Mouse (Mus musculus): ENCODE results near the gene Ppp2r3c. TPM values are rescaled to one million over a fixed set of nuclear protein-coding genes. Genes with fewer than 3 reads are reported as not detected.
"Not testable (repeated sequence)": the region's sequence is repeated elsewhere in the genome, so short reads cannot be mapped to it uniquely, and the experiment has no call there.

Ppp2r3c gene
- polyA plus RNA-seq, 1 experiment: 19.7 TPM

DNA sequence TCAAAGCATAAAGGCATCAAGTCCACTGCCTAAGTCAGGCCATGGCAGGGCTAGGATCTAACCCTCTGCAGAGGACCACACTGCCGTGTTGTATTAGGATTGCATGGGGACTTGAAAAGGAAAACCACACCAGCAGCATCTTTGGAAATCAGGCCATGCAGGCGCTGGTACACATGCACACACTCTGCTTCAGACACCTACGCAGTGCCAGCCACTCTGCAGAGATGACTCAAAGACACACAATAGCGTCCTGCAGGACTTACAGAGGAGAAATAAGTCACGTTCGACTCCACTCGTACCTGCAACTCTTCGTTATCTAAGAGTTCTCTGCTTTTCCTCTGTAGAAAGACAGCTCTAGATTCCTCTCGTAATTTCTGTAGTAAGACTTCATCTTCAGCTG lies 4.7 kb downstream of the Ppp2r3c start:
- peaks cover 21% of the 10 kb centered on the region for H3K4me1 ChIP-seq (ENCODE audit: control insufficient read depth, insufficient read depth, low read length)
- no peak overlapping the region for H3K4me3 ChIP-seq (ENCODE audit: insufficient read depth, low read length)
- TF ChIP-seq POLR2A (IDR thresholded peaks at IDR 0.05; ENCODE audit: borderline replicate concordance, low read depth, low read length): no peak
- no peak overlapping the region for H3K27ac ChIP-seq (ENCODE audit: insufficient read depth, low read depth, low read length)

DNA sequence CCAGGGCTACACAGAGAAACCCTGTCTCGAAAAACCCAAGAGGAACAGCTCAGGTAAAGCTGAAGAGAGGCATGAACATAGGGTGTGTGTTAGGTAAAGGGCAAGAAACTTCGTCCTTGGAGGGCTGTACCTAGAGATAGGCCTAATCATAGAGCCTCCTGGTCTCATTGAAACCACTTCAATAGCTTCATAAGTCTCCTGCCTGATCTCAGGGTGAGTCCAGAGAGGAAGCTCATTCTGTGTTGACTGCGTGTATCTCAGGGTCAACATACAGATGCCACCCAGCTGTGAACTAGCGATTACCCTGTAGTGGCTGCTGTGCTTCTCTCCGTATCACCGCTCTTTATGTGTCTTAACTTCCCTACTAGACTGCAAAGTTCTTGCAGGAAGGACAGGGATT lies 25.2 kb downstream of the Ppp2r3c start:
- not testable (repeated sequence) for H3K4me1 ChIP-seq (ENCODE audit: control insufficient read depth, insufficient read depth, low read length); H3K27ac ChIP-seq (ENCODE audit: insufficient read depth, low read depth, low read length); H3K4me3 ChIP-seq (ENCODE audit: insufficient read depth, low read length)

DNA sequence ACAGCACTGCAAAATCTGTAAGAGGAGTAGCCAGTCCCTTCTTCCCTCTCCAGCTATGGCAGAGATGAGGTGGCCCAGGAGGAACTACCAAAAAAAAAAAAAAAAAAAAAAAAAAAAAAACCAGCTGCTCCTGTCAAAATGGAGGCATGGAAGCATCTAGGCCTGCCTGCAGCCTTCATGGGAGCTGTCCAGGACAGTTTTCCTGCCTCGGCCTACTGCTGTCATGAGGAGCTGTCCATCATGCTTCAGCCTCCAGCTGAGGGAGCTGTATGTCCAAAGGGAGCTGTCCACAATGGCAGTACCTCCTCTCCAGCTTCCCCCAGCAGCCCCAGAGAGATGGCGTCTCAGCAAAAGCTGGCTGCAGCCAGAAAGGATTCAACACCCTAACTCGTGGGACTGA lies 30.6 kb downstream of the Ppp2r3c start:
- Histone ChIP-seq H3K27ac (ENCODE audit: insufficient read depth, low read depth, low read length) (no peak overlapping the region), H3K4me3 (ENCODE audit: insufficient read depth, low read length) (no peak overlapping the region), H3K4me1 (ENCODE audit: control insufficient read depth, insufficient read depth, low read length) (no peaks in the 10 kb centered on the region)
- TF ChIP-seq CTCF (IDR thresholded peaks at IDR 0.05; ENCODE audit: low read depth, low read length) (no peak), POLR2A (IDR thresholded peaks at IDR 0.05; ENCODE audit: borderline replicate concordance, low read depth, low read length) (no peak)

DNA sequence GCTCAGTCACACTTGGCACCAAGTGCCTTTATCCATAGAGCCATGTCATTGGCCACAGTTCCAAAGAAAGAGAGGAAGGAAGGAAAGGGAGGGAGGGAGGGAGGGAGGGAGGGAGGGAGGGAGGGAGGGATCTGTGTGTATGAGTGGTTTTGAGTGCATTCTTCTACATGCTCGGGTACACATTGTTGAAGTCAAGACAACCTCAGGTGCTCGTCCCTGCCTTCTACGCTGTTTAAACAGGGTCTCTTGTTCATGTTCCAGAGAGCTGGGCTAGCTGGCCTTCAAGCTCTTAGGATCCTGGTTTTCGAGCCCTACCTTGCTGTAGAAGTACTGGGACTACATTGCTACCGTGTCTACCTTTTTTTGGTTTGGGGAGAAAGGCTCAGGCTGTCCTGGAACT lies 39.4 kb downstream of the Ppp2r3c start:
- H3K4me1 ChIP-seq (ENCODE audit: control insufficient read depth, insufficient read depth, low read length); H3K4me3 ChIP-seq (ENCODE audit: insufficient read depth, low read length); H3K27ac ChIP-seq (ENCODE audit: insufficient read depth, low read depth, low read length): not testable (repeated sequence)

DNA sequence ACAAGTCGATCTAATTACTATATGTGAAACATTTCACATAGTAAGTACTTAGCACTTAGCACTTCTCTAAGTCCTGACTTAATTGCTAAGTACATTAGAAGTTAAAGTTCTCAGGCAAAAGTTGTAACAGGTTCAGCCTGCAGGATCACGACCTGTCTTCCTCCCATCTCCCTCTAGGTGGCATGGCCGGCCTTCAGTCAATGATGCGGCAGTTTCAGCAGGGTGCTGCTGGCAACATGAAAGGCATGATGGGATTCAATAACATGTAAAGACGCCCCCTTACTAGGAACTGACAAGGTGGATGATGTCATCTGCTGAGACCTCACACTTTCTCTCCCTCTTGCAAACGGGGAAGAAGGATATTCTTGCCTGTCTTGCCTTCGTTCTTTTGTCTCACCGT lies 40.8 kb downstream of the Ppp2r3c start:
- H3K4me3 ChIP-seq (ENCODE audit: insufficient read depth, low read length); H3K27ac ChIP-seq (ENCODE audit: insufficient read depth, low read depth, low read length); H3K4me1 ChIP-seq (ENCODE audit: control insufficient read depth, insufficient read depth, low read length): not testable (repeated sequence)

DNA sequence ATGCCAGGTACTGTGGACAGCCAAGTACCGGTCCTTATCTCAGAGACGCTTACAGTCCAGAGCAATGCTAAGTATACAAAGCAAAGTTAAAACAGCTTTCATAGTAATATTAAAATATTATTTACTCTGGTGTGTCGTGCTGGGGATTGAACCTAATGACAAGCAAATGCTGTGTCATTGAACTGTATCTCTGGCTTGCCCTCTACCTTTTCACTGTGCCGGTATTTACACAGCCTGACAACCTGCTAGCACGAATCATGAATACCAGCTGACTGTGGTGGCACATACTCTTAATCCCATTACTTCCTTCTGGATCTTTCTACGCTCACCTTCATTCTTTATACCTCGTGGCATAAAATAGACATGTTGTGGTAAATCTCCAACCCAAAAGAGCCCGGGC lies 60.6 kb downstream of the Ppp2r3c start:
- not testable (repeated sequence) for H3K4me1 ChIP-seq (ENCODE audit: control insufficient read depth, insufficient read depth, low read length); H3K4me3 ChIP-seq (ENCODE audit: insufficient read depth, low read length); H3K27ac ChIP-seq (ENCODE audit: insufficient read depth, low read depth, low read length)

DNA sequence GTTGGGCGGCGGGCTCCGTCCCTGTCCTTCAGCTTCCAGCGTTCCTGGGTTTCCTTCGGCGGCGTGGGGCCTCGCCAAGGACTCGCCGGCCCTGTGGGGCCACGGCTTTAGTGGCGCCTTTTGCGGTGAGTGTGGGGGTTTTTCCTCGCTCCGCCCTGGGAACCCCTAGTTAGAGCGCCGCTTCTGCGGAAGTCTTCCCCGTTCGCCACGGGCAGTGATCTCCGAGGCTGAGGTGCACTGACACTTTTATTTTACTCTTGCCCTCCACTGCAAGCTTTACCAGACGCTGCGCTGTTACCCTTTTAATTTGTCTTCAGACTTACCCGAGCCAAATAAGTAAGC lies 72.3 kb downstream of the Ppp2r3c start:
- peak overlapping the region; percentile 42 for H3K4me3 ChIP-seq (ENCODE audit: insufficient read depth, low read length)
- not testable (repeated sequence) for H3K27ac ChIP-seq (ENCODE audit: insufficient read depth, low read depth, low read length); H3K4me1 ChIP-seq (ENCODE audit: control insufficient read depth, insufficient read depth, low read length)

DNA sequence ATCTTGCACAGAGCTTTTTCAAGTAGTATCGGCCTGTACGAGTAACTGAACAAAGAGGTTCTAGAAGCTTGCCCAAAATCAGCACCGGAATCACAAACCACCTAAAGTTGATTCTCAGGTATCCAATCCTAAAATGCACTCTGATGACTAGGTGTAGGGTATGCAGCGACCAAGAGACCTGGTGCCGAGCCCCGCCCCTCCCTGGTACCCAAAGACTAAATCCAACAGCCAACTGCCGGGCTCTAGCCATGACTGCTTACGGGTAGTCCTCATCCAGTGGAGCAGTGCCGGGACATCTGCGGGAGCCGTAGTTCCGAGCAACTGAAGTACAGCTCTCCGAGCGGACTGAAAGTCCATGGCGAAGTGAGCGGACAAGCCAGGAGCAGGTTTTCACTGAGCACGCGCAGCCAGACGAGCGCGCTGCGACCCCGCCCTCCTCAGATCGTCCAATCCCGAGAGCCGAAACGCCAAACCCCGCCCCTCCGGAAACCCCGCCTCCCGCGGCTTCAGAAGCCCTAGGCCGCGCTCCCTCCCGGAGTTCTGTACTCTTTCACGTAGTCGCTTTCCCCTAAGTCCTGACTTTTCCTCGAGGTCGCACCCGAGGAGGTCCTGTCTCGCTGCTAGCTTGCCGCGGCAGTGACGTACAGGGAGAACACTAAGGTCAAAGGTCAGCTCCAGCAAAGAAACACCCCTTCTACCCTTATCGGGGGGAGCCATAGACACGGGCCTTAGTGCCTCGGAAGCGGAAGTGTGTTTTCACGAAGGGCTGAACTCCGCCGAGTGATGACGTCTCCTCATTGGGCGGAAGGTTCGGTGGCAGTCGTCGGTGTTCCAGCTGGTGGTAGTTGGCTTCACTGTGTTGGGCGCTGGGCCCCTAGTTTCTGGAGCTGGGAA lies 72.9 kb downstream of the Ppp2r3c start, which contains the start of gene Srp54c:
TSS of gene Srp54c (plus strand) at position 543 of the 894 bp plus-strand sequence.
- peak within 1 kb of the TSS; percentile 42 for H3K4me3 ChIP-seq (ENCODE audit: insufficient read depth, low read length)
- not testable (repeated sequence) for H3K4me1 ChIP-seq (ENCODE audit: control insufficient read depth, insufficient read depth, low read length); H3K27ac ChIP-seq (ENCODE audit: insufficient read depth, low read depth, low read length)

Other genes with a start within 250 kb of the Ppp2r3c start
- 9.7 and 12.8 TPM in 2 replicates for gene 2700097O09Rik, start 222.9 kb downstream of the Ppp2r3c start, polyA plus RNA-seq (2012; ENCODE audit: insufficient read depth, insufficient read length, missing spikeins)
- gene Srp54a, start 222.7 kb downstream of the Ppp2r3c start, polyA plus RNA-seq (2012; ENCODE audit: insufficient read depth, insufficient read length, missing spikeins): 72.5 and 74.7 TPM in 2 replicates
- gene Fam177a, start 178.5 kb downstream of the Ppp2r3c start, polyA plus RNA-seq (2012; ENCODE audit: insufficient read depth, insufficient read length, missing spikeins): 33.7 and 34.7 TPM in 2 replicates
- 12.6 and 19.7 TPM in 2 replicates for gene Srp54b, start 147.9 kb downstream of the Ppp2r3c start, polyA plus RNA-seq (2012; ENCODE audit: insufficient read depth, insufficient read length, missing spikeins)
- not detected in 2 replicates for gene 1700047I17Rik2, start 103.4 kb downstream of the Ppp2r3c start, polyA plus RNA-seq (2012; ENCODE audit: insufficient read depth, insufficient read length, missing spikeins)
- gene Srp54c, start 72.8 kb downstream of the Ppp2r3c start, polyA plus RNA-seq (2012; ENCODE audit: insufficient read depth, insufficient read length, missing spikeins): 66.9 and 78.6 TPM in 2 replicates
- gene 1110008L16Rik, start 3.4 kb downstream of the Ppp2r3c start, polyA plus RNA-seq (2012; ENCODE audit: insufficient read depth, insufficient read length, missing spikeins): 8.3 and 9.8 TPM in 2 replicates
- gene Psma6, start 81.2 kb upstream of the Ppp2r3c start, polyA plus RNA-seq (2012; ENCODE audit: insufficient read depth, insufficient read length, missing spikeins): 140 and 150 TPM in 2 replicates
- gene Nfkbia, start 189.6 kb upstream of the Ppp2r3c start, polyA plus RNA-seq (2012; ENCODE audit: insufficient read depth, insufficient read length, missing spikeins): 143 TPM in 2 replicates

Measured in bone marrow macrophage, adult 2 months (primary cell).